Mouse (Mus musculus): Measurements from ENCODE around the gene Cdk6. TPM values are rescaled to one million over a fixed set of nuclear protein-coding genes. Genes with fewer than 3 reads are reported as not detected.
A peak's percentile ranks its signal among the peaks of the same experiment; 100 is the strongest.

The Cdk6 gene
- total and polyA plus RNA-seq, 3 experiments = 40.4 to 171 (median 50.8) TPM

DNA sequence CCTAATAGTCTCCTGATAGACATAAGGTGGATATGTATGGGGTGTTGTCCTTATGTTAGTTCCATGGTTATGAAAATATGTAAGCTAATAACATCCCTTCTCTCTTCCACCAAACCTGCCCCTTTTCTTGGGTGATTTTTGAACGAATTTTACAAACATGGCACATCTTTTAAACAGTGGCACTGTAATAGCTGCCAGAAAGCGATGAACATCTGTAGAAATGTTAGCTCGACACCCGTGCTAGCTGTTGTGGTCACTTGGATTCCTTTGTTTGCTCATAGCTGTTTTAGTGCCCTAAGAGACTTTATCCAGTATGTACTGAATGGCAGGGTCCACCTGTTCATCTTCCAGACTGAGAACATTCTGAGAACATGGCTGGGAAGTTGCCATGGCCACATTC lies 230.0 kb downstream of the Cdk6 start, which contains the start of gene 1700109H08Rik:
Gene 1700109H08Rik (plus strand): TSS at position 301 of the 400 bp plus-strand sequence.
- Histone ChIP-seq H3K27ac (ENCODE audit: insufficient read depth, low read depth) (no peak within 1 kb of the TSS), H3K79me2 (replicated peaks; ENCODE audit: control insufficient read depth, extremely low read depth, insufficient read depth, poor library complexity, severe bottlenecking) (no peaks in the 10 kb centered on the region), H3K9me3 (replicated peaks; ENCODE audit: low read length) (peaks cover 20% of the 10 kb centered on the region), H3K4me1 (ENCODE audit: control insufficient read depth in 1 of 2, insufficient read depth in 2 of 2) (no peaks in the 10 kb centered on the region), H3K4me3 (replicated peaks in 1 of 3; ENCODE audit: low read depth in 2 of 3, low read length in 2 of 3, poor library complexity in 1 of 3) (no peak within 1 kb of the TSS), H3K27me3 (replicated peaks) (no peaks in the 10 kb centered on the region), H3K4me2 (ENCODE audit: insufficient read depth, low read depth, poor library complexity, severe bottlenecking) (no peak within 1 kb of the TSS), H3K36me3 (replicated peaks in 1 of 2; ENCODE audit: control insufficient read depth in 1 of 2, insufficient read depth in 1 of 2, low read length in 1 of 2) (peaks cover 59 to 91% of the 10 kb centered on the region in 2 experiments), H3K9ac (ENCODE audit: insufficient read depth, low read depth) (no peak within 1 kb of the TSS)
- TF ChIP-seq TBP (conservative IDR thresholded peaks at IDR 0.05; ENCODE audit: low read depth, low read length) = no peak
- no peak for TF ChIP-seq E2F4 (IDR thresholded peaks at IDR 0.05; ENCODE audit: insufficient replicate concordance, low read depth, low read length)
- no peak for TF ChIP-seq USF1 (IDR thresholded peaks at IDR 0.05; ENCODE audit: low read depth, low read length)
- TF ChIP-seq ZC3H11A (IDR thresholded peaks at IDR 0.05; ENCODE audit: low read depth, low read length) = no peak
- TF ChIP-seq CHD1 (IDR thresholded peaks at IDR 0.05; ENCODE audit: low read depth, low read length) = no peak
- no peak for TF ChIP-seq ZKSCAN1 (IDR thresholded peaks at IDR 0.05; ENCODE audit: borderline replicate concordance, low read depth, low read length)
- no peak for TF ChIP-seq MEF2A (IDR thresholded peaks at IDR 0.05; ENCODE audit: borderline replicate concordance, low read depth, low read length)
- TF ChIP-seq JUN (IDR thresholded peaks at IDR 0.05; ENCODE audit: insufficient read depth, low read depth, low read length) = no peak
- TF ChIP-seq GABPA (IDR thresholded peaks at IDR 0.05; ENCODE audit: insufficient replicate concordance, low read depth, low read length) = no peak
- no peak for TF ChIP-seq POLR2AphosphoS2 (IDR thresholded peaks at IDR 0.05; ENCODE audit: low read depth, low read length)
- no peak for TF ChIP-seq ETS1 (conservative IDR thresholded peaks at IDR 0.05; ENCODE audit: low read depth, low read length)
- TF ChIP-seq IRF4 (IDR thresholded peaks at IDR 0.05; ENCODE audit: low read depth, low read length) = no peak
- no peak for TF ChIP-seq USF2 (conservative IDR thresholded peaks at IDR 0.05; ENCODE audit: low read depth, low read length)
- TF ChIP-seq NRF1 (IDR thresholded peaks at IDR 0.05; ENCODE audit: low read depth, low read length) = no peak
- no peak for TF ChIP-seq CTCF (conservative IDR thresholded peaks at IDR 0.05 in 1 of 2, IDR thresholded peaks at IDR 0.05 in 1 of 2; ENCODE audit: low read depth in 2 of 2, low read length in 2 of 2)
- TF ChIP-seq SIN3A (IDR thresholded peaks at IDR 0.05; ENCODE audit: low read length) = no peak
- no peak for TF ChIP-seq MYC (IDR thresholded peaks at IDR 0.05; ENCODE audit: low read depth, low read length)
- DNase-seq (ENCODE audit: extremely low read depth) = no peak
- in situ Hi-C loops (cut with MboI; ENCODE audit: low pct_ligation_motif_present, low pct_unique_long_range_greater_than_20kb, low sequenced_read_pairs) = no loop called here
- dilution Hi-C loops (cut with MboI; ENCODE audit: extremely low pct_ligation_motif_present, extremely low pct_unique_long_range_greater_than_20kb, low sequenced_read_pairs) = no loop called here

GRCm38 (mm10) chr5:3574825-3575224 lies 233.5 kb downstream of the Cdk6 start:
- no peak for DNase-seq (ENCODE audit: extremely low read depth)
- no peaks in the 10 kb centered on the region for H3K4me1 ChIP-seq (ENCODE audit: control insufficient read depth in 1 of 2, insufficient read depth in 2 of 2)
- dilution Hi-C loops (cut with MboI; ENCODE audit: extremely low pct_ligation_motif_present, extremely low pct_unique_long_range_greater_than_20kb, low sequenced_read_pairs) = no loop called here
- H3K9ac ChIP-seq (ENCODE audit: insufficient read depth, low read depth) = no peak overlapping the region
- H3K4me3 ChIP-seq (replicated peaks in 1 of 3; ENCODE audit: low read depth in 2 of 3, low read length in 2 of 3, poor library complexity in 1 of 3) = no peak overlapping the region
- no peaks in the 10 kb centered on the region for H3K27me3 ChIP-seq (replicated peaks)
- H3K27ac ChIP-seq (ENCODE audit: insufficient read depth, low read depth) = no peak overlapping the region
- in situ Hi-C loops (cut with MboI; ENCODE audit: low pct_ligation_motif_present, low pct_unique_long_range_greater_than_20kb, low sequenced_read_pairs) = no loop called here
- no peaks in the 10 kb centered on the region for H3K79me2 ChIP-seq (replicated peaks; ENCODE audit: control insufficient read depth, extremely low read depth, insufficient read depth, poor library complexity, severe bottlenecking)
- H3K4me2 ChIP-seq (ENCODE audit: insufficient read depth, low read depth, poor library complexity, severe bottlenecking) = no peak overlapping the region
- H3K36me3 ChIP-seq (replicated peaks in 1 of 2; ENCODE audit: control insufficient read depth in 1 of 2, insufficient read depth in 1 of 2, low read length in 1 of 2) = peaks cover 62 to 94% of the 10 kb centered on the region in 2 experiments
- no peak for TF ChIP-seq EP300 (IDR thresholded peaks at IDR 0.05; ENCODE audit: low read length)
- TF ChIP-seq MAX (IDR thresholded peaks at IDR 0.05; ENCODE audit: low read length) = no peak
- TF ChIP-seq JUND (conservative IDR thresholded peaks at IDR 0.05; ENCODE audit: low read depth, low read length) = no peak
- no peak for TF ChIP-seq CHD2 (IDR thresholded peaks at IDR 0.05; ENCODE audit: low read length)
- no peak for TF ChIP-seq PAX5 (IDR thresholded peaks at IDR 0.05; ENCODE audit: low read length)
- no peak; the same call in 1 of the 2 replicates for TF ChIP-seq POLR2AphosphoS2 (IDR thresholded peaks at IDR 0.05; ENCODE audit: low read depth, low read length)
- TF ChIP-seq CTCF (conservative IDR thresholded peaks at IDR 0.05 in 1 of 2, IDR thresholded peaks at IDR 0.05 in 1 of 2; ENCODE audit: low read depth in 2 of 2, low read length in 2 of 2) = peak in 1 of 2 experiments; percentile 0; a peak in 1 of 4 replicates
- H3K9me3 ChIP-seq (replicated peaks; ENCODE audit: low read length) = peaks cover 20% of the 10 kb centered on the region

Data from CH12.LX (cell line).